Mouse (Mus musculus) 416B (cell line): ENCODE measurements around the gene Plppr3.

Experiments used
- DNase-seq: peaks from one replicate; pipeline ENCODE4 v3.0.0; 2011; ENCODE audit warnings: low read depth

Gene Plppr3

GRCm38 (mm10) chr10:79852107-79852789 lies 22.2 kb downstream of the Plppr3 start:
- DNase-seq = peak; percentile 50

- DNase-seq = no peak
Measured at GRCm38 (mm10) chr10:79851653-79852052, 22.8 kb downstream of the Plppr3 start.

GRCm38 (mm10) chr10:79849941-79850628 lies 24.3 kb downstream of the Plppr3 start:
- DNase-seq = peak; percentile 53

DNA sequence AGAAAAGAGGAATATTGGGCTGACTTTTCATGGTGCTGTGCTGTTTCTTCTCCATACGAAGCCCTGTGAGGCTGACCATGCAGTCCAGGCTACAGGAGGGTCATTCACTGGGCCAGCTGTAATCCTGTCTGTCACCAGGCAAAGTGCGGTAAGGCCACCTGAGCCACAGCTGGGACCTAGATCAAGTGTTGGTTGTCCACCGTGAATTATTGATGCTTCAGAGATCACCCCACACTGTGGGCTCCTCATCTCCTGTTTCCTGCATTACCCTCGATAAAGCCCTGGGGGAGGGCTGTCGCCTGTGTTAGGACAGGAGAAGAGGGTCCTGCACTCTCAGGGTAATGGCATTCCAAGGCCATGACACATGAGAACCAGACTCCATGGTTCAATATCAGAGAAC lies 27.9 kb downstream of the Plppr3 start:
- no peak for DNase-seq

GRCm38 (mm10) chr10:79843476-79843875 lies 31.0 kb downstream of the Plppr3 start:
- DNase-seq = no peak

GRCm38 (mm10) chr10:79842322-79842721 lies 32.1 kb downstream of the Plppr3 start:
- DNase-seq = peak; percentile 46

DNA sequence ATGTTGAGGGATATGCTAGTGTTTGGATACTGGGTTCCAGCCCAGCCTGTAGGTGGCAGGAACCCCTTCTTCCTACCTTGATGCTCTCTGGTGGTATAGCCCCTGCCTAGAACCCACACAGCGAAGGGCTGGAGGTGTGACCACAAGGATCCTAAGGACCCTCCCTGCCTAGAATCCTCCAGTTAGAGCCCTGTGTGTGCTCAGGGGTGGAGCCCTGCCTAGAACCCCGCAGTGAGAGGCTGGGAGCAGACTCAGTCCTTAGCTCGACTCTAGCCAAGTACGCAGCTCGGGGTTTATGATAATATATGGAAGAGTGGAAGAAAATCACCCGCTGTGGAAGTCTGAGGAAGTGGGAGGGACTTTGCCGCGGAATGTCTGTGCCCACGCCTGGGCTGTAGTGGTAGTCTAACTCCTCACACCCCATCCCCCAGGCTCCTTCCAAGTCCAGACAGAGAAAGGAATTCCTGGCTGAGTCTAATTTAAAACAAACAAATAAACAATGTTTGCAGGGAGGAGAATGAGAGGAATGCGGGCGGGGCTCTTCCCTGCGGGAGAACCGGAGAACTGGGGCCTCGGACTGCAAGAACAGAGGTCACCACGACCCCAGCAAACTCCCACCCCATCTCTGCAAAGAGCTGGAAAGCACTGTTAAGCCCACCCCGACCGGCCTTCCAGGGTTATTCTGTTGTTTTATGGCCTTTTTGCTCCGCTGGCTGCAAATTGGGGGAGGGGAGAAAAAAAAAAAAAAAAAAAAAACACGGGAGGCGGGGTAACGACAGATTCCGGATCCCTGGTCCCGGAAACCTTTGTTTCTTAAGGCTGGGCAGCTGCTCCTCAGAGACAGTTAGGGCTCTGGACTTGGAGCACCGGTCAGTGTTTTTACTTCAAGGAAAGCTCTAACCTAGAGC lies 33.5 kb downstream of the Plppr3 start:
- peak; percentile 87 for DNase-seq

- DNase-seq = no peak
Measured at GRCm38 (mm10) chr10:79840091-79840490, 34.3 kb downstream of the Plppr3 start.

DNA sequence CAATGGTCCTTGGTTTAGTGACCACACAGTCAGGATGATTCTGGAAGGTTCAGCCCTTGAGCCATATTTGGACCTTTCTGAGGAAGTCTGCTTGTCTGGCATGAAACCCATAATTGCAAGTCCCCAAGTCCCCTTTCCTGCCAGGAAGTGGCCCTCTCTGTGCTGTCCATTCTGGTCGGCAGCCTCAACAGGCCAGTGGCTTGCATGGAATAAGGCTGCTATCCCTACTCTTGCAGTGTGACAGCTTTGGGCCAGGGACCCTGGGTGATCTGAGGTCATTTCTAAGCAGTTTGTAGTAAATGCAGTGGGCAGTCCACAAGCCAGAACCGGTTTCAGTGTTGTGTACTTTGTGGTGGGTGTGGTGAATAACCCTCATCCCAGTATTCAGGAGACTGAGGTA lies 36.3 kb downstream of the Plppr3 start:
- DNase-seq = no peak

DNA sequence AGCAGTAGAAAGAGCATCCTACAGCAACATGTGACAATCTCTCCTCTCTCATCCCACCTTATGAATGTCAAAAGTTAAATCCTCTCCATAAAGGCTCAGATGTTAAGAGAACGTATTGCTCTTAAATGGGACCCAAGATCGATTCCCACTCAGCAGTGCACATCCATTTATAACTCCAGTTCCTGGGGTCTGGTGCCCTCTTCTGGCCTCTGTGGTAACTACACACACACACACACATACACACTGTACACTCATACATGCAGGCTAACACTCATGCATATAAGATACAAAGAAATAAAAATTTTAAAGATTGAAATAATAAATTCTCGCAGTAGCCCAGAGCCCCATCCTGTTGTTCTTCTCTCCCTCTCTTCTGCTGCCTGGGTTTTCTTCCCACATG lies 37.5 kb downstream of the Plppr3 start:
- peak; percentile 43 for DNase-seq

GRCm38 (mm10) chr10:79834769-79835398 lies 39.5 kb downstream of the Plppr3 start:
- peak; percentile 77 for DNase-seq

GRCm38 (mm10) chr10:79832786-79833181 lies 41.6 kb downstream of the Plppr3 start:
- no peak for DNase-seq

DNA sequence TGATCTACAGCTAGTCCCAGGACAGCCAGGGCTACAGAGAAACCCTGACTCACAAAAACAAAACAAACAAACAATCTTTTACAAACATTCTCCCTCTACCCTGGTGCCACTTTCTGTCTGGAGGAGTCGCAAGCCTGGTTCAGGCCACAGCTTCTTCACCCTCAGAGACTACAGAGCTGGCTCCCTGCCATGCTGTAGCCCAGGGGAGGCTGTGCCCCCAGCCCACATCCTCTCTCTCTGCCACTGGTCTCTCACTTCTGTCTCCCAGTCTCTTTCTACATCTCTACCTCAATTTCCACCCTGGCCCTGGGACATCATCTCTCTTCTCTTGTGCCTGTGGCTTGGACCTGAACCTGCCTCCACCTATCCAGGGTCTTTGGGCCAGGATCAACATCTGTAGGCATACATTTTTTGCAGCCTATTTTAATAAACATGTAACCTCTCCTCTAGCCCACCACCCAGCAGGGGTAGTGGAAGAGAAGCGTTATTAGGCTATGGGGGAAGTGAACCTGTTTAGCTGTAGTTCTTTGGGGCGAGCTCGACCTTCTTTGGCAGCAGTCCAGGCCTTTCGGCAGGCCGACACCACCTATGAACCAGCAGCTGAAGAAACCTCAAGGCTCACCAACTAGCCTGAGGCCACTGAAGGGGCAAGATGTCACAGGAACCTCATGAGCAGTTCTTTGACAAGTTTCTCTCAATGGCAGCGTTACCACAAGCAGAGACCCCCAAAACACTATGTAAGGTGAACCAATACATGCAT lies 42.2 kb downstream of the Plppr3 start:
- DNase-seq = peak; percentile 69

DNA sequence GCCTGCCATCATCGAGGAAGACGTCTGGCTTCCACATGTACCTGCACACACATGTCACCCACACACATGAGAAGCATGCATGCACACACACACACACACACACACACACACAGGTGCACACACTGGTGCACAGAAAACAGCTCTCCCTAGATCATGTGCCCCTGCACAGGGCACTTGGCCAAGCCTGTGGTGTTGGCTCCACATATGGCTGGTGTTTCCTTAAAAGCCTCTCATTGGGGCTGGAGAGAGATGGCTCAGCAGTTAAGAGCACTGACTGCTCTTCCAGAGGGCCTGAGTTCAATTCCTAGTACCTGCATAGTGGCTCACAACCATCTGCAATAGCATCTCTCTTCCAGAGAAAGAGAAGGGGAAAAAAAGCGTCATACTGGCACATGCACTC lies 42.9 kb downstream of the Plppr3 start:
- peak; percentile 78 for DNase-seq

DNA sequence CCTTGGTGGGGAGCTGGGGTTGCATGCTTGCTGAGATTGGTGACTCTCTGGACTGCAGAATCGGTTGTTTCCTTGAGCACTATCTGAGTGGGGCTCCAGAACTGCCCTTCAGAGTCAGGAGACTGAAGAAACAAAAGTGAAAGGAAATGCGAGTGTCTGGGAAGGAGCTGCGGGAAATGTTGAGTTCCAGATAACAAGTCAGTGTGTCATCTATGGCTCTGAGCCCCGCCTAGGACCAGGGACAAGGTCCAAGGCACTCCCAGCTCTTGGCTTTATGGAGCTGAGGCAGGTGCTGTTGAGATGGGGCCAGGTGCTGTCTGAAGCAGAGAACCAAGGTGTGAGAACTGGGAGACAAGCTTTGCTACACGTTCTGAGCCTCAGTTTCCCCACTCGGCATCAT lies 50.0 kb downstream of the Plppr3 start:
- DNase-seq = peak; percentile 72

GRCm38 (mm10) chr10:79823011-79823410 lies 51.4 kb downstream of the Plppr3 start:
- no peak for DNase-seq

DNA sequence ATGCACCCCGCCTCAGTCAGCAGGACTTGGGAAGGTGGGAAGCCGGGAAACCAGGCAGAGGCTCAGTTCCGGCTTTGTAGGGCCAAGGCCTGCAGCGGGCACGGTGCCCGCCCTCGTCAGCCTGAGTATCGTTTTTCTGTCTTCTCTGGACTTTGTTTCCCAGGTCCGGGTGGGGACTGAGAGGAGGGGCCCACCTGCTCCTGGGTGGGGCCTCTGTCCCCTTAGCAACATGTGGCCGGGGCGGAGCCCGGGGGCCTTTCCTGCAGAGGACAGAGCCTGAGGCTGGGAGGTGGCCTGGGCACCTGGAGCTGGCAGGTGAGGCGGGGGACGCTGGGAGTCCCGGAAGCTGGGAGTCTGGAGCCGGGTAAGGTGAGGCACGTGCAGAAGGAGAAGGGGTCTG lies 52.1 kb downstream of the Plppr3 start:
- no peak for DNase-seq

DNA sequence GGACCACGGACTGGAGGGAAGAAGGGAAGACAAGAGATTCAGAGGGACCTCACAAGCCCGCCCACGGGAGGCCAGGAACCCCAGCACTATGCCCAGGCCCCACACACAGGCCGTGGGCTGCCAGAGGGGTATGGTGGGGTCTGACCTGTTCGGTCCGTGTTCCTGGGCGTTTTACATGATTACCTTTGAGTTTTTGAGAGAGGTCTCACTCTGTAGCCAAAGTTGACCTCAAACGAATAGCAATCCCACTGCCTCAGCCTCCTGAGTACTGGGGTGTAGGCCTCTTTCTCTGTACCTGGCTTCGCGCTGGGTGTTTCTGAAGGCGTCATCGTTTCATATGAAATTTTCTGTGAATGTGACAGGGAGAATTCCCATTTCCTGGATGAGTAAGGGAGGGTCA lies 52.7 kb downstream of the Plppr3 start:
- no peak for DNase-seq

DNA sequence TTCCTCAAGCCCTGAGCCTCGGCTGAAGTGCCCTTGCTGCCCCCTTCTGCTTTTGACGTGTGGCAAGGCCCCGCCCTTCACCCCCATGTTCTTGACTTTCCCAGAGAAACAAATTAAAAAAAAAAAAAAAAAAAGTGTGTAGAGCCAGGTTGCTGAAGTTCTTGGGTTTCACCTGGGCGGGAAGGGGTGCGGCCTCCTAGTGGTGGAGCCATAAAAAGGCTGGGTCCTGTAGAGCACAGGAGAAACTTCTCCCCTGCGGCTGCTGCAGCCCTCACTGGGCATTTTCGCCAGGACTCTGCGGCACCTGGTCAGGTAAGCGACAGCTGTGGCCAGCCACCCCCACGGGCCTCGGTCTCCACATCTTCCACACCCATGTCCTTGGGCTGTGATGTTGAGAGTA lies 53.7 kb downstream of the Plppr3 start, which contains the start of gene Misp:
TSS of gene Misp (plus strand) at position 208 of the 400 bp plus-strand sequence.
- DNase-seq = no peak

GRCm38 (mm10) chr10:79820277-79820676 lies 54.2 kb downstream of the Plppr3 start:
- no peak for DNase-seq

- DNase-seq = no peak
Measured at GRCm38 (mm10) chr10:79819606-79820005, 54.8 kb downstream of the Plppr3 start.
